Mouse (Mus musculus): ENCODE data around the gene Fat1. TPM values are rescaled to one million over a fixed set of nuclear protein-coding genes. Genes with fewer than 3 reads are reported as not detected.

The Fat1 gene
- polyA plus RNA-seq (2015; fragmentation: Illumina TruSeq; extraction: RNeasy Lipid Tissue Mini Kit (QIAGEN cat#74804); ENCODE audit: insufficient read depth, low replicate concordance): 2.9 TPM

GRCm38 (mm10) chr8:44934850-44935497 is at the start of gene Fat1:
Gene Fat1 (plus strand): TSS chr8:44935447.

GRCm38 (mm10) chr8:45068759-45069386 is 133.6 kb downstream of the Fat1 start, which contains the start of gene Mtnr1a:
Gene Mtnr1a (plus strand): TSS chr8:45069137.

Other genes with a start within 250 kb of the Fat1 start
- gene Mtnr1a, start 133.7 kb downstream of the Fat1 start, polyA plus RNA-seq (2015; fragmentation: Illumina TruSeq; extraction: RNeasy Lipid Tissue Mini Kit (QIAGEN cat#74804); ENCODE audit: insufficient read depth, low replicate concordance): not detected

Measured in spleen, adult 10 weeks (tissue).